ENCODE assay signal across 10 mouse cellular contexts in the genomic region with DNA sequence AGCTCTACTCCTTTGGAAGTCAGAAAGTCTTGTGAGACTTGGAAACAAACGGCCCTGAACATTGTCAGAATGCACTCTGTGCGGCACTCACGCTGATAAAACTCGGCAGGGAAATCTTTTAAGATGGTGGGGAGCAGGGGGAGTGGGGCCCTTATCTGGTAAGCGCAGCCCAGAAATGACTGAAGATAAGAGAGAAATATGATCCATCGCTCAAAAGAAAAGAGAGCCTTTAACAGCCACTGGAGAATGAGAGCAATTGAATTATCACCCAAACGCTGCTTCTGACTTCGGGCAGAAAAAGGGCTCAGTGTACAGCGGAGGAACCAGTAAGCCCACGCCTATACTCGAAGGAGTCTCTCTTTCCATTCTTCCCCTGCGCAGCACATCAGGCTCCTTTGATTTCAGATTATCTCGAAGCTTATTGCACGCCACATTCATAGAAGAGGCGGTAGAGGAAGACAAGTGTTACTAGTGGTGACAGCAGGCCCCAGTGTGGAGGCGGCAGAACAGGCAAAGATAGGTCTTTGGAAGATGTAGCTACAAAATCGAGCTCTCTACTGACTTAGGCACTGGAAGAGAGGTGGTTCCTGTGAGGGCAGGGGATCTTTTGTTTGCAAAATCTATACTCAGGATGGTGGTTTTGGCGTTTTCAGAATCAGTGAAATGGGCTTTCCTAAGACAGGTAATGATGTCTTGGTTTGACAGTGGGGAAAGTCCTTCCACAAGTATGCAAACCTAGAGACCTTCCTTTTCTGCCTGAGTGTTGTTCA.
A peak's percentile ranks its signal among the peaks of the same experiment; 100 is the strongest.
DNase-seq lines count a peak whose midpoint lies in the region; ATAC-seq and TF ChIP-seq lines count a peak whose summit lies in the region.
"Had no signal": no experiment of that assay in that cellular context is flagged by ENCODE, and none has a peak within 500 bp of the region (broad histone marks: within the 10 kb centered on the region; RNA-seq: fewer than 3 reads in every experiment).

No protein-coding gene starts in this region.

- no peak for ATAC-seq in lung, postnatal 0 days
- 0 out of 2 replicates have a peak, but pooled peaks have one; percentile 47 for ATAC-seq in midbrain, postnatal 0 days (ENCODE audit: low FRiP score)

- WGBS in lung, postnatal 0 days = 27% methylated on average over 18 of the region's 18 CpGs
- WGBS in midbrain, postnatal 0 days = 38% methylated on average over 18 of the region's 18 CpGs

- H3K9ac ChIP-seq in lung, postnatal 0 days (replicated peaks; ENCODE audit: low read depth) = no peak overlapping the region
- no peak overlapping the region for H3K9ac ChIP-seq in midbrain, postnatal 0 days (replicated peaks; ENCODE audit: low read length, poor library complexity, severe bottlenecking)
- H3K9ac ChIP-seq: embryonic facial prominence, embryonic 12.5 days; neural tube, embryonic 13.5 days had no signal

- peak overlapping the region; percentile 35; the same call in 1 of the 2 replicates for H3K4me2 ChIP-seq in lung, postnatal 0 days (replicated peaks; ENCODE audit: low read depth, low read length)
- 0 out of 2 replicates have a peak overlapping the region, but pooled peaks have one; percentile 5 for H3K4me2 ChIP-seq in midbrain, postnatal 0 days (ENCODE audit: low read depth, low read length, poor library complexity, severe bottlenecking)
- H3K4me2 ChIP-seq: embryonic facial prominence, embryonic 12.5 days; neural tube, embryonic 13.5 days had no signal

- H3K4me3 ChIP-seq in lung, postnatal 0 days (ENCODE audit: low read depth, low read length) = no peak overlapping the region
- H3K4me3 ChIP-seq in midbrain, postnatal 0 days (ENCODE audit: low read depth, low read length) = no peak overlapping the region
- H3K4me3 ChIP-seq: embryonic facial prominence, embryonic 12.5 days; neural tube, embryonic 13.5 days had no signal

- no peak for TF ChIP-seq CTCF in lung, postnatal 0 days (IDR thresholded peaks at IDR 0.05)
- no peak for TF ChIP-seq CTCF in midbrain, postnatal 0 days (IDR thresholded peaks at IDR 0.05)

- DNase-seq in lung, postnatal 0 days (ENCODE audit: low spot score) = no peak
- no peak for DNase-seq in lung, postnatal 25 days (ENCODE audit: low spot score)
- DNase-seq in c-Kit-positive CD71-positive TER-119-positive erythroid progenitor cells, embryonic 14.5 days (ENCODE audit: low spot score) = peak; percentile 59
- DNase-seq in layer of hippocampus, adult 9-11 months = peak; percentile 83
- DNase-seq in midbrain, postnatal 0 days (ENCODE audit: low spot score) = no peak
- DNase-seq in gastrocnemius, postnatal 10 days = no peak
- DNase-seq in adrenal gland, postnatal 25 days = no peak
- no peak for DNase-seq in thymus, postnatal 0 days (ENCODE audit: low spot score)

- TF ChIP-seq EP300 in lung, postnatal 0 days (IDR thresholded peaks at IDR 0.05) = no peak

- H3K9me3 ChIP-seq in lung, postnatal 0 days (ENCODE audit: low read length) = no peaks in the 10 kb centered on the region
- no peaks in the 10 kb centered on the region for H3K9me3 ChIP-seq in midbrain, postnatal 0 days (ENCODE audit: low read length)
- H3K9me3 ChIP-seq: embryonic facial prominence, embryonic 12.5 days; neural tube, embryonic 13.5 days had no signal

- H3K36me3 ChIP-seq in lung, postnatal 0 days (ENCODE audit: insufficient read depth, low read length) = no peaks in the 10 kb centered on the region
- no peaks in the 10 kb centered on the region for H3K36me3 ChIP-seq in midbrain, postnatal 0 days (ENCODE audit: insufficient read depth, low read length)
- H3K36me3 ChIP-seq: embryonic facial prominence, embryonic 12.5 days; neural tube, embryonic 13.5 days had no signal

- H3K27ac ChIP-seq in lung, postnatal 0 days (ENCODE audit: low read length) = no peak overlapping the region
- H3K27ac ChIP-seq in midbrain, postnatal 0 days (ENCODE audit: low read depth, low read length) = no peak overlapping the region
- H3K27ac ChIP-seq: embryonic facial prominence, embryonic 12.5 days; neural tube, embryonic 13.5 days had no signal

- H3K27me3 ChIP-seq in lung, postnatal 0 days (replicated peaks; ENCODE audit: insufficient read depth, low read length) = no peaks in the 10 kb centered on the region
- H3K27me3 ChIP-seq in midbrain, postnatal 0 days (ENCODE audit: insufficient read depth, low read length) = no peaks in the 10 kb centered on the region
- H3K27me3 ChIP-seq: embryonic facial prominence, embryonic 12.5 days; neural tube, embryonic 13.5 days had no signal

- H3K4me1 ChIP-seq in lung, postnatal 0 days (ENCODE audit: insufficient read depth, low read depth, low read length) = no peaks in the 10 kb centered on the region; the same call in 1 of the 2 replicates
- H3K4me1 ChIP-seq in midbrain, postnatal 0 days (ENCODE audit: insufficient read depth, low read length) = no peaks in the 10 kb centered on the region

Comparison
In these comparisons a context has a peak if more than half of its experiments do, and no peak if none do; other contexts are left out.
1. DNase-seq: peak in c-Kit-positive CD71-positive TER-119-positive erythroid progenitor cells, embryonic 14.5 days (single experiment) and layer of hippocampus, adult 9-11 months (single experiment); none in lung, postnatal 0 days (single experiment), lung, postnatal 25 days (single experiment), midbrain, postnatal 0 days (single experiment), gastrocnemius, postnatal 10 days (single experiment), adrenal gland, postnatal 25 days (single experiment) and thymus, postnatal 0 days (single experiment).